Mouse (Mus musculus) thymus, adult 2 months (tissue): ENCODE data around the gene Ncoa5.

Experiments used
- CTCF ChIP-seq: fragments of 200-500 bp; IDR thresholded peaks from 2 replicates; pipeline ENCODE4 v1.5.1; 2012; ENCODE audit warnings: mild to moderate bottlenecking, control low read depth, low read length, moderate library complexity, borderline replicate concordance; ENCODE audit not compliant: control insufficient read depth, poor library complexity, insufficient read depth; ENCODE audit errors: extremely low read depth
- POLR2A ChIP-seq: fragments of 200-500 bp; IDR thresholded peaks from 2 replicates; pipeline ENCODE4 v1.6.1; 2012; ENCODE audit warnings: mild to moderate bottlenecking, low read length, control low read depth, moderate library complexity; ENCODE audit not compliant: control insufficient read depth, poor library complexity, insufficient read depth; ENCODE audit errors: extremely low read depth

DNA sequence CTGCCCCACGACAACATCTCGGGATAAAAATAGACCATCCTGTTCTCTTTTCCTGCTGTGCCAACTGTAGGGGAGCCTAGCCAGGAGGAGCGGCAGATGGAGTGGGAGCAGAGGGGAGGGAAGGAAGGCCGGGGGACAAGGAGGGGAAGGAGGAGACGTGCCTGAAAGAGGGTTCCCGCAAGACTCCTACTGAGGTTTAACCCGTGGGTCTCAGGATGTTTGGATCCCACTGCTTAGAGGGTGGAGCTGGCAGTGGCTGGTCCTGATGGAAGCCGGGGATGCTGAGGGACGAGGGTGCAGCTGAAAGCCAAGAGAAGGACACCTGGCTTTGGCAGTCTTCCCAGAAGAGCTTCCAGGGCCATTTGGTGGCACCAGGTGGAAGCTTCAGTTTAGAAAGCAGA is 38.7 kb upstream of the Ncoa5 start:
- TF ChIP-seq CTCF (no peak), POLR2A (no peak)
